Mouse (Mus musculus): ENCODE measurements around the gene Mybphl. TPM values are rescaled to one million over a fixed set of nuclear protein-coding genes. Genes with fewer than 3 reads are reported as not detected.

Gene Mybphl
- polyA plus RNA-seq, 1 experiment: 0.15 TPM

GRCm38 (mm10) chr3:108406306-108406885 lies 41.7 kb downstream of the Mybphl start:
- Histone ChIP-seq H3K27ac (ENCODE audit: insufficient read depth, low read length) (no peak overlapping the region), H3K27me3 (ENCODE audit: control insufficient read depth, insufficient read depth, low read length) (no peaks in the 10 kb centered on the region), H3K4me3 (ENCODE audit: extremely low read depth, insufficient read depth, insufficient read length) (no peak overlapping the region), H3K36me3 (ENCODE audit: control insufficient read depth, insufficient read depth, low read length) (no peaks in the 10 kb centered on the region), H3K4me1 (ENCODE audit: control insufficient read depth, insufficient read depth, insufficient read length) (no peaks in the 10 kb centered on the region)
- DNase-seq (ENCODE audit: low read depth in 1 of 2, low spot score in 2 of 2): no peak
- TF ChIP-seq CTCF (IDR thresholded peaks at IDR 0.05; ENCODE audit: extremely low read depth, insufficient read depth, insufficient read length, insufficient replicate concordance) (no peak), POLR2A (IDR thresholded peaks at IDR 0.05; ENCODE audit: low read depth, low read length) (no peak)
- 93% methylated on average over 24 of the region's 24 CpGs for WGBS

DNA sequence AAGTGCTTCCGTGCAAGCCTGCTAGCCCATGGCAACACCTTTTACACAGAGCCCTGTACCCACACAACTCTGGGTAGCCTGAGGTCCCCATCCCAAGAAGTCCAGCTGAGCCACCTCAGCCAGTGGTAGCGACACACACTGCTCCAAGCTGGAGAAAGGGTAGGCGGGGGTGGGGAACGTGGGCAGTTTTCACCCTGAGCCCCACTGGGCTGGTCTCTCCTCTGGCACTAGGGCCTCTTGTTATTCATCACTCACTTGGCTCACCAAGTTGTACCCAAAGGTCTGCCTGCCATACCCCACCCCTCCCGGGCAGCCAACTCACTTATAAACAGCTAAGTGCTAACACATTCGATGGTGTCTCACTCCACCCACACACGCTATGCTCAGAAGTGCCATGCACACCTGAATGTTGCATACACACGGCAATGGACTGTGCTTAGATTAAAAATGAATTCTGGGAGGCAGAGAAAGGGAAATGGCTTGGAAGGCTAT lies 43.9 kb downstream of the Mybphl start:
- no peaks in the 10 kb centered on the region for H3K4me1 ChIP-seq (ENCODE audit: control insufficient read depth, insufficient read depth, insufficient read length)
- TF ChIP-seq CTCF (IDR thresholded peaks at IDR 0.05; ENCODE audit: extremely low read depth, insufficient read depth, insufficient read length, insufficient replicate concordance) (no peak), POLR2A (IDR thresholded peaks at IDR 0.05; ENCODE audit: low read depth, low read length) (no peak)
- H3K27me3 ChIP-seq (ENCODE audit: control insufficient read depth, insufficient read depth, low read length): no peaks in the 10 kb centered on the region
- H3K27ac ChIP-seq (ENCODE audit: insufficient read depth, low read length): no peak overlapping the region
- no peak overlapping the region for H3K4me3 ChIP-seq (ENCODE audit: extremely low read depth, insufficient read depth, insufficient read length)
- WGBS: 88% methylated on average over 8 of the region's 8 CpGs
- no peak for DNase-seq (ENCODE audit: low read depth in 1 of 2, low spot score in 2 of 2)
- H3K36me3 ChIP-seq (ENCODE audit: control insufficient read depth, insufficient read depth, low read length): no peaks in the 10 kb centered on the region

DNA sequence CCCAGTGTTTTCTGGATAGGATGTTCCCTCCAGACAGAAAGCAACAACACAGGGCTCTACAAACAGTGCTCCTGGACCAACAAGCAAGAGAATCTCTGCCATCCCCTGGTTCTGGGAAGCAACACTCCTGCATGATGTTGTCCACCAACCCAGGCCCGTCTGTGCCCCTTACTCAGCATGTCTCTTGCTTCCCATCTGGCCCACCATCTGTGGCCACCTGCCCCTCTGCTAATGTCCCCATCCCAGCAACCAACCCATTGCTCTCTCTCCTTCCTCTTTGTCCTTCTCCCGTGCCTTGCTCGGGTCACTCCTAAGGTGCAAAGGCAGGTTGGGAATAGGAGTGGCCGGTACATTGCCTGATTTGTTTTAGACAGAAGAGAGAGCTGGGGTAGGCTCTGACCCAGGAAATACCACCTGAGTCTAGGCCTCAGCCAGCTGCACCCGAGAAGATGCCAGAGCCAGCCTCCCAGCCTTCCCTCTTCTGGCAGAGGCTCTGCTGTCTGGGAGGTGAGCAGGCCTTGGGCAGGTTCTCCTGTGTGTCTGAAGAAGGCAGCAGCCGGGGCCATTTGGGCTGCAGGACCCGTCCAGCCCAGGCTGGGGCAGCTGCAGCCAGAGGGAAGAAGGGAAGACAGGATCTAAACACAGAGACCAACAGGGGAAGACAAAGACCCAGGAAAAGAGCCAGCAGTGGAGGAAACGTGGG lies 45.1 kb downstream of the Mybphl start:
- no peaks in the 10 kb centered on the region for H3K36me3 ChIP-seq (ENCODE audit: control insufficient read depth, insufficient read depth, low read length)
- H3K4me3 ChIP-seq (ENCODE audit: extremely low read depth, insufficient read depth, insufficient read length): no peak overlapping the region
- no peak for TF ChIP-seq CTCF (IDR thresholded peaks at IDR 0.05; ENCODE audit: extremely low read depth, insufficient read depth, insufficient read length, insufficient replicate concordance)
- TF ChIP-seq POLR2A (IDR thresholded peaks at IDR 0.05; ENCODE audit: low read depth, low read length): no peak
- no peaks in the 10 kb centered on the region for H3K4me1 ChIP-seq (ENCODE audit: control insufficient read depth, insufficient read depth, insufficient read length)
- H3K27ac ChIP-seq (ENCODE audit: insufficient read depth, low read length): no peak overlapping the region
- H3K27me3 ChIP-seq (ENCODE audit: control insufficient read depth, insufficient read depth, low read length): no peaks in the 10 kb centered on the region
- no peak for DNase-seq (ENCODE audit: low read depth in 1 of 2, low spot score in 2 of 2)
- WGBS: 72% methylated on average over 8 of the region's 8 CpGs

DNA sequence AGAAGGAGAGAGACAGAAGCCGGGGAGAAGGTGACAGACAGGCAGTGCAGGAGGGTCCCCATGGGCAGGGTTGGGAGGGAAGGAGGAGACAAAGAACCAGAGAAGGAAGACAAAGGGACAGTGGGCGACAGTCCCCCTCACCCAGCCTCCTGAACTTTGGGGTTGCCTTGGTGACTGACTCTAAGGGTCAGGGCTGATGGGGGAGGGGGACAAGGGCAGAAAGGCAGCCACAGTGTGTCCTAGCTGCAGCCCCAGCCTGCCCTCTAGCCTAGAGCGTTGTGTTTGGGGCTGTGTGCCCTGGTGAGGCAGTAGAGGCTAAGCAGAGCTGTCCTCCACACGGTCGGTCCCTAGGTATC lies 45.6 kb downstream of the Mybphl start:
- no peak for TF ChIP-seq POLR2A (IDR thresholded peaks at IDR 0.05; ENCODE audit: low read depth, low read length)
- no peak overlapping the region for H3K4me3 ChIP-seq (ENCODE audit: extremely low read depth, insufficient read depth, insufficient read length)
- 77% methylated on average over 5 of the region's 5 CpGs for WGBS
- peaks cover 5% of the 10 kb centered on the region for H3K4me1 ChIP-seq (ENCODE audit: control insufficient read depth, insufficient read depth, insufficient read length)
- H3K27ac ChIP-seq (ENCODE audit: insufficient read depth, low read length): no peak overlapping the region
- H3K27me3 ChIP-seq (ENCODE audit: control insufficient read depth, insufficient read depth, low read length): 0 out of 2 replicates have a peak, but pooled peaks cover 3% of the 10 kb centered on the region
- DNase-seq (ENCODE audit: low read depth in 1 of 2, low spot score in 2 of 2): no peak
- H3K36me3 ChIP-seq (ENCODE audit: control insufficient read depth, insufficient read depth, low read length): no peaks in the 10 kb centered on the region

- H3K4me1 ChIP-seq (ENCODE audit: control insufficient read depth, insufficient read depth, insufficient read length): peaks cover 8% of the 10 kb centered on the region
- H3K4me3 ChIP-seq (ENCODE audit: extremely low read depth, insufficient read depth, insufficient read length): no peak overlapping the region
- TF ChIP-seq POLR2A (IDR thresholded peaks at IDR 0.05; ENCODE audit: low read depth, low read length): no peak
- DNase-seq (ENCODE audit: low read depth in 1 of 2, low spot score in 2 of 2): no peak
- H3K27me3 ChIP-seq (ENCODE audit: control insufficient read depth, insufficient read depth, low read length): peaks cover 3% of the 10 kb centered on the region; the same call in 1 of the 2 replicates
- no peak overlapping the region for H3K27ac ChIP-seq (ENCODE audit: insufficient read depth, low read length)
- no peaks in the 10 kb centered on the region for H3K36me3 ChIP-seq (ENCODE audit: control insufficient read depth, insufficient read depth, low read length)
- WGBS: 83% methylated on average over 5 of the region's 5 CpGs
These were observed 46.5 kb downstream of the Mybphl start for GRCm38 (mm10) chr3:108411026-108411753.

- Histone ChIP-seq H3K36me3 (ENCODE audit: control insufficient read depth, insufficient read depth, low read length) (no peaks in the 10 kb centered on the region), H3K4me3 (ENCODE audit: extremely low read depth, insufficient read depth, insufficient read length) (no peak overlapping the region), H3K4me1 (ENCODE audit: control insufficient read depth, insufficient read depth, insufficient read length) (peaks cover 8% of the 10 kb centered on the region), H3K27me3 (ENCODE audit: control insufficient read depth, insufficient read depth, low read length) (peaks cover 3% of the 10 kb centered on the region; the same call in 1 of the 2 replicates), H3K27ac (ENCODE audit: insufficient read depth, low read length) (no peak overlapping the region)
- DNase-seq (ENCODE audit: low read depth in 1 of 2, low spot score in 2 of 2): no peak
- TF ChIP-seq CTCF (IDR thresholded peaks at IDR 0.05; ENCODE audit: extremely low read depth, insufficient read depth, insufficient read length, insufficient replicate concordance): no peak
- TF ChIP-seq POLR2A (IDR thresholded peaks at IDR 0.05; ENCODE audit: low read depth, low read length): no peak
- 73% methylated on average over 8 of the region's 8 CpGs for WGBS
These were observed 47.0 kb downstream of the Mybphl start for GRCm38 (mm10) chr3:108411754-108412121.

Data from spleen, adult 2 months (tissue).